Mouse (Mus musculus): Measurements from ENCODE around the gene Clec11a. TPM values are rescaled to one million over a fixed set of nuclear protein-coding genes. Genes with fewer than 3 reads are reported as not detected.

Gene Clec11a
- polyA plus RNA-seq, 1 experiment from 2014 or later: 9.1 TPM

- no peak overlapping the region for H3K4me2 ChIP-seq
- H3K4me1 ChIP-seq: no peaks in the 10 kb centered on the region
- H3K9me3 ChIP-seq: peaks cover 5% of the 10 kb centered on the region; the same call in 1 of the 2 replicates
- H3K27me3 ChIP-seq: peaks cover 32% of the 10 kb centered on the region
- no peak overlapping the region for H3K9ac ChIP-seq
- no peak overlapping the region for H3K27ac ChIP-seq
- 74% methylated on average over 7 of the region's 7 CpGs for WGBS
- ATAC-seq (ENCODE audit: insufficient number of reproducible peaks, insufficient read depth, low FRiP score, low TSS enrichment, low read depth): no peak
- H3K36me3 ChIP-seq: no peaks in the 10 kb centered on the region
- H3K4me3 ChIP-seq: no peak overlapping the region
These were observed 33.3 kb downstream of the Clec11a start for GRCm38 (mm10) chr7:44273446-44273845.

- H3K27me3 ChIP-seq: peaks cover 36% of the 10 kb centered on the region
- WGBS: 84% methylated on average over 7 of the region's 7 CpGs
These were observed 34.2 kb downstream of the Clec11a start for GRCm38 (mm10) chr7:44272546-44272945.

GRCm38 (mm10) chr7:44271309-44271708 lies 35.4 kb downstream of the Clec11a start:
- 75% methylated on average over 2 of the region's 2 CpGs for WGBS

More at GRCm38 (mm10) chr7:44272546-44272945, 34.2 kb downstream of the Clec11a start:
- H3K9me3 ChIP-seq: no peaks in the 10 kb centered on the region
- no peak for ATAC-seq (ENCODE audit: insufficient number of reproducible peaks, insufficient read depth, low FRiP score, low TSS enrichment, low read depth)
- no peaks in the 10 kb centered on the region for H3K36me3 ChIP-seq
- H3K4me3 ChIP-seq: no peak overlapping the region
- H3K4me1 ChIP-seq: no peaks in the 10 kb centered on the region
- no peak overlapping the region for H3K4me2 ChIP-seq
- no peak overlapping the region for H3K9ac ChIP-seq
- H3K27ac ChIP-seq: no peak overlapping the region

GRCm38 (mm10) chr7:44269397-44269796 lies 37.3 kb downstream of the Clec11a start:
- peaks cover 43% of the 10 kb centered on the region for H3K27me3 ChIP-seq
- H3K27ac ChIP-seq: no peak overlapping the region
- no peak overlapping the region for H3K9ac ChIP-seq
- no peak for ATAC-seq (ENCODE audit: insufficient number of reproducible peaks, insufficient read depth, low FRiP score, low TSS enrichment, low read depth)
- no peak overlapping the region for H3K4me2 ChIP-seq
- H3K36me3 ChIP-seq: no peaks in the 10 kb centered on the region
- no peaks in the 10 kb centered on the region for H3K4me1 ChIP-seq
- H3K9me3 ChIP-seq: no peaks in the 10 kb centered on the region
- WGBS: 93% methylated on average over 2 of the region's 2 CpGs
- no peak overlapping the region for H3K4me3 ChIP-seq

More at GRCm38 (mm10) chr7:44271309-44271708, 35.4 kb downstream of the Clec11a start:
- peaks cover 43% of the 10 kb centered on the region for H3K27me3 ChIP-seq
- H3K4me3 ChIP-seq: no peak overlapping the region
- ATAC-seq (ENCODE audit: insufficient number of reproducible peaks, insufficient read depth, low FRiP score, low TSS enrichment, low read depth): no peak
- H3K4me1 ChIP-seq: no peaks in the 10 kb centered on the region
- no peak overlapping the region for H3K9ac ChIP-seq
- no peaks in the 10 kb centered on the region for H3K9me3 ChIP-seq
- no peak overlapping the region for H3K27ac ChIP-seq
- no peak overlapping the region for H3K4me2 ChIP-seq
- no peaks in the 10 kb centered on the region for H3K36me3 ChIP-seq

- WGBS: 77% methylated on average over 11 of the region's 11 CpGs
- Histone ChIP-seq H3K9ac (no peak overlapping the region), H3K4me3 (no peak overlapping the region), H3K4me1 (peaks cover 4% of the 10 kb centered on the region; the same call in 1 of the 2 replicates), H3K36me3 (no peaks in the 10 kb centered on the region), H3K4me2 (no peak overlapping the region), H3K27me3 (peaks cover 42% of the 10 kb centered on the region), H3K27ac (no peak overlapping the region), H3K9me3 (no peaks in the 10 kb centered on the region)
- no peak for ATAC-seq (ENCODE audit: insufficient number of reproducible peaks, insufficient read depth, low FRiP score, low TSS enrichment, low read depth)
These were observed 38.6 kb downstream of the Clec11a start for GRCm38 (mm10) chr7:44268117-44268516.

- H3K9me3 ChIP-seq: no peaks in the 10 kb centered on the region
- peaks cover 43% of the 10 kb centered on the region for H3K27me3 ChIP-seq
- 0 out of 2 replicates have a peak, but pooled peaks have one; percentile 38 for ATAC-seq (ENCODE audit: insufficient number of reproducible peaks, insufficient read depth, low FRiP score, low TSS enrichment, low read depth)
- H3K4me1 ChIP-seq: peaks cover 6% of the 10 kb centered on the region; the same call in 1 of the 2 replicates
- peak overlapping the region; percentile 50 for H3K4me2 ChIP-seq
- H3K36me3 ChIP-seq: no peaks in the 10 kb centered on the region
- WGBS: 3% methylated on average over 34 of the region's 34 CpGs
- no peak overlapping the region for H3K27ac ChIP-seq
- H3K4me3 ChIP-seq: peak overlapping the region; percentile 10
- peak overlapping the region; percentile 52 for H3K9ac ChIP-seq
These were observed 43.7 kb downstream of the Clec11a start for GRCm38 (mm10) chr7:44262791-44263643.

GRCm38 (mm10) chr7:44261147-44261546 lies 45.6 kb downstream of the Clec11a start, which contains the start of gene Gm15517:
Gene Gm15517 (plus strand): TSS chr7:44261447.
- Histone ChIP-seq H3K4me1 (peaks cover 6% of the 10 kb centered on the region; the same call in 1 of the 2 replicates), H3K9ac (no peak within 1 kb of the TSS), H3K4me2 (no peak within 1 kb of the TSS), H3K4me3 (no peak within 1 kb of the TSS), H3K9me3 (no peaks in the 10 kb centered on the region), H3K27me3 (peaks cover 33% of the 10 kb centered on the region), H3K36me3 (no peaks in the 10 kb centered on the region), H3K27ac (no peak within 1 kb of the TSS)
- WGBS: 50% methylated on average over 5 of the region's 5 CpGs
- ATAC-seq (ENCODE audit: insufficient number of reproducible peaks, insufficient read depth, low FRiP score, low TSS enrichment, low read depth): no peak

- peaks cover 6% of the 10 kb centered on the region; the same call in 1 of the 2 replicates for H3K4me1 ChIP-seq
- no peak overlapping the region for H3K9ac ChIP-seq
- no peak for ATAC-seq (ENCODE audit: insufficient number of reproducible peaks, insufficient read depth, low FRiP score, low TSS enrichment, low read depth)
- H3K36me3 ChIP-seq: no peaks in the 10 kb centered on the region; the same call in 1 of the 2 replicates
- WGBS: 71% methylated on average over 6 of the region's 6 CpGs
- no peak overlapping the region for H3K4me2 ChIP-seq
- H3K4me3 ChIP-seq: no peak overlapping the region
- peaks cover 28% of the 10 kb centered on the region for H3K27me3 ChIP-seq
- H3K9me3 ChIP-seq: no peaks in the 10 kb centered on the region
- H3K27ac ChIP-seq: no peak overlapping the region
These were observed 46.3 kb downstream of the Clec11a start for GRCm38 (mm10) chr7:44260410-44260809.

GRCm38 (mm10) chr7:44257278-44257677 lies 49.4 kb downstream of the Clec11a start, which contains the start of gene Acp4:
Gene Acp4 (minus strand): TSS chr7:44257378.
- H3K9me3 ChIP-seq: no peaks in the 10 kb centered on the region
- peaks cover 8% of the 10 kb centered on the region for H3K27me3 ChIP-seq
- no peak within 1 kb of the TSS for H3K9ac ChIP-seq
- peaks cover 21% of the 10 kb centered on the region for H3K36me3 ChIP-seq
- 0 out of 2 replicates have a peak, but pooled peaks cover 3% of the 10 kb centered on the region for H3K4me1 ChIP-seq
- WGBS: 75% methylated on average over 4 of the region's 4 CpGs
- H3K27ac ChIP-seq: no peak within 1 kb of the TSS
- ATAC-seq (ENCODE audit: insufficient number of reproducible peaks, insufficient read depth, low FRiP score, low TSS enrichment, low read depth): no peak
- H3K4me3 ChIP-seq: no peak within 1 kb of the TSS
- H3K4me2 ChIP-seq: no peak within 1 kb of the TSS

GRCm38 (mm10) chr7:44254930-44255329 lies 51.8 kb downstream of the Clec11a start:
- no peak overlapping the region for H3K27ac ChIP-seq
- no peak overlapping the region for H3K9ac ChIP-seq
- H3K4me2 ChIP-seq: no peak overlapping the region
- no peak for ATAC-seq (ENCODE audit: insufficient number of reproducible peaks, insufficient read depth, low FRiP score, low TSS enrichment, low read depth)
- no peaks in the 10 kb centered on the region for H3K9me3 ChIP-seq
- H3K27me3 ChIP-seq: no peaks in the 10 kb centered on the region
- 82% methylated on average over 6 of the region's 6 CpGs for WGBS
- peaks cover 4% of the 10 kb centered on the region; the same call in 1 of the 2 replicates for H3K4me1 ChIP-seq
- H3K36me3 ChIP-seq: peaks cover 40% of the 10 kb centered on the region
- no peak overlapping the region for H3K4me3 ChIP-seq

GRCm38 (mm10) chr7:44253023-44253616 lies 53.6 kb downstream of the Clec11a start:
- H3K4me3 ChIP-seq: no peak overlapping the region
- H3K27me3 ChIP-seq: no peaks in the 10 kb centered on the region
- H3K4me1 ChIP-seq: peaks cover 17% of the 10 kb centered on the region
- no peak overlapping the region for H3K4me2 ChIP-seq
- H3K27ac ChIP-seq: peak overlapping the region; percentile 7; the same call in 1 of the 2 replicates
- 64% methylated on average over 15 of the region's 15 CpGs for WGBS
- ATAC-seq (ENCODE audit: insufficient number of reproducible peaks, insufficient read depth, low FRiP score, low TSS enrichment, low read depth): no peak
- H3K9ac ChIP-seq: no peak overlapping the region
- H3K9me3 ChIP-seq: no peaks in the 10 kb centered on the region
- H3K36me3 ChIP-seq: peaks cover 57% of the 10 kb centered on the region
